Mouse (Mus musculus) spleen, adult 2 months (tissue): ENCODE results near the gene Tnf. TPM values are rescaled to one million over a fixed set of nuclear protein-coding genes. Genes with fewer than 3 reads are reported as not detected.

ENCODE experiments used
- DNase-seq, 2 experiments: peaks; one replicate each; pipeline versions ENCODE4 v3.0.0 to v3.0.0-alpha.2; 2012 to 2021; ENCODE audit warnings: low spot score in 2 of 2, low read depth in 1 of 2
- H3K27ac ChIP-seq: fragments of 200-500 bp; 2 replicates; pipeline ENCODE4 v1.5.1; 2012; ENCODE audit warnings: low read length, inconsistent platforms; ENCODE audit not compliant: insufficient read depth
- H3K27me3 ChIP-seq: fragments of 200-500 bp; 2 replicates; pipeline ENCODE4 v1.6.1; 2012; ENCODE audit warnings: mild to moderate bottlenecking, moderate library complexity, low read length, inconsistent platforms; ENCODE audit not compliant: control insufficient read depth, insufficient read depth
- H3K36me3 ChIP-seq: fragments of 200-500 bp; 2 replicates; pipeline ENCODE4 v1.6.1; 2012; ENCODE audit warnings: mild to moderate bottlenecking, low read length, inconsistent platforms; ENCODE audit not compliant: control insufficient read depth, insufficient read depth
- H3K4me1 ChIP-seq: fragments of 200-500 bp; 2 replicates; pipeline ENCODE4 v1.6.1; 2011; ENCODE audit warnings: inconsistent platforms; ENCODE audit not compliant: control insufficient read depth, insufficient read depth, insufficient read length
- H3K4me3 ChIP-seq: fragments of 200-500 bp; 2 replicates; pipeline ENCODE4 v1.5.1; 2011; ENCODE audit warnings: mild to moderate bottlenecking, inconsistent platforms; ENCODE audit not compliant: insufficient read depth, insufficient read length; ENCODE audit errors: extremely low read depth
- CTCF ChIP-seq: fragments of 200-500 bp; IDR thresholded peaks from 2 replicates; pipeline ENCODE4 v1.5.1; 2011; ENCODE audit warnings: mild to moderate bottlenecking, inconsistent platforms; ENCODE audit not compliant: insufficient read depth, insufficient read length, insufficient replicate concordance; ENCODE audit errors: extremely low read depth
- POLR2A ChIP-seq: fragments of 200-500 bp; IDR thresholded peaks from 2 replicates; pipeline ENCODE4 v1.6.1; 2011; ENCODE audit warnings: low read depth, low read length, inconsistent platforms
- WGBS: fragments of 180-500 bp; shearing (Covaris S2); methylation state at CpG from one replicate; pipeline ENCODE4 v1.1.7; 2018; 5-methylcytosine and 5-hydroxymethylcytosine counted together
- polyA plus RNA-seq: library from polyadenylated mRNA; depleted of rRNA; stranded (reverse); fragments of >200 nt; gene quantifications from 2 replicates; pipeline ENCODE4 v1.2.3, GENCODE M21; 2012

The Tnf gene
- polyA plus RNA-seq, 1 experiment, result 7.5 TPM

- no peak for TF ChIP-seq POLR2A
- TF ChIP-seq CTCF, result peak; percentile 44; the same call in 1 of the 2 replicates
- Histone ChIP-seq H3K27me3 (no peaks in the 10 kb centered on the region), H3K27ac (no peak overlapping the region), H3K4me3 (no peak overlapping the region), H3K4me1 (peaks cover 11% of the 10 kb centered on the region; the same call in 1 of the 2 replicates), H3K36me3 (peaks cover 5% of the 10 kb centered on the region)
- peak; percentile 74 to 79 for DNase-seq
- 72% methylated on average over 8 of the region's 8 CpGs for WGBS
Measured at GRCm38 (mm10) chr17:35166352-35167035, 35.3 kb downstream of the Tnf start.

GRCm38 (mm10) chr17:35165451-35166155 is 36.2 kb downstream of the Tnf start:
- H3K36me3 ChIP-seq, result peaks cover 14% of the 10 kb centered on the region
- H3K27me3 ChIP-seq, result no peaks in the 10 kb centered on the region
- no peak for DNase-seq
- TF ChIP-seq POLR2A, result no peak
- no peak for TF ChIP-seq CTCF
- H3K27ac ChIP-seq, result peak overlapping the region; percentile 100
- whole genome bisulfite sequencing, result 23% methylated on average over 12 of the region's 12 CpGs
- peak overlapping the region; percentile 90; the same call in 1 of the 2 replicates for H3K4me3 ChIP-seq
- H3K4me1 ChIP-seq, result peaks cover 9% of the 10 kb centered on the region; the same call in 1 of the 2 replicates

DNA sequence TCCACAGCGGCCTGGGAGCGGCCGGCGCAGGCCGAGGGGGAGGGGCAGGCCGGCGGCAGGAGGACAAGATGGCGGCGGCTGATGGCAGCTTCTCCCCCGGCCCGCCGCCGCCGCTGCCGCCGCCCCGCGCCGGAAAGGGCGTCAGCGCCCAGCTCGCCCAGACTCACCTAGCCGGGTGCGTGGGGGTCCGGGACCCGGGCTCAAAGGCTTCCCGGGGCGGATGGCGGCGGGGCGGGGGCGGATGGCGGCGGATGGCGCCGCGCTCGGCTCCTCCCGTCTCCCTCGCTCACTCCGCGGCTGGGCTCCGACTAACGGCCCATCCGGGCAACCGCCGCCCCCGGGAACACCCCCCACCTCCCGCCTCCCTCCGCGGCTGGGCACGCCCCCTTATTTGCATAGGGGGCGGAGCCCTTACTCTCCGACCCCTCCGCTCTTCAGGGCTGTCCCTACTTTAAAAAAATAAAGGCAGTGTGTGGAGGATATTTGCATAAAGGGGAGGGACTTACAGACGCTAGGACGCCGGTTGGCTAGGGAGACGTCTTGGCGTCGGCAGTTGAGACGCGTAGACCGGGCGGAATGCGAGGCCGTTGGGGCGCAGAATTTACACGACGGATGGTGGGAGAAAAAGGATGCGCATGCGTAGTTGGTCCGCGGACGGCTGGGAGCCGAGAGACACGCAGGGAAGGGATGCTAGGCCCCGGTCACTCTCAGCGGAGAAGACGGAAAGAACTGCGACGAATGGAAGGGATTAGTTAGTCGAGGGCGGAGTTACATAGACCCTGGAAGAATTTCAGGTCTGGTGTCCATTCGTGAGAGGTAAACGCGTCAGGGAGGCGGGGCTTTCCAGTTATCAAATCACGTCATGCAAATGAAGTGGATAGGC is 37.0 kb downstream of the Tnf start, which contains the start of gene Prrc2a:
Gene Prrc2a, minus strand, starts transcription at position 330 of the 883 bp plus-strand sequence.
- no peaks in the 10 kb centered on the region for H3K27me3 ChIP-seq
- peak within 1 kb of the TSS; percentile 100 for H3K27ac ChIP-seq
- WGBS, result under 1% methylated on average over 72 of the region's 89 CpGs
- peaks cover 22% of the 10 kb centered on the region for H3K36me3 ChIP-seq
- DNase-seq, result peak; percentile 95 to 99
- TF ChIP-seq POLR2A, result peak; percentile 78
- TF ChIP-seq CTCF, result no peak
- H3K4me1 ChIP-seq, result peaks cover 9% of the 10 kb centered on the region; the same call in 1 of the 2 replicates
- H3K4me3 ChIP-seq, result peak within 1 kb of the TSS; percentile 90

- peak overlapping the region; percentile 86 for H3K27ac ChIP-seq
- DNase-seq, result no peak
- 0% methylated on average over 21 of the region's 28 CpGs for WGBS
- H3K4me1 ChIP-seq, result peaks cover 9% of the 10 kb centered on the region; the same call in 1 of the 2 replicates
- H3K27me3 ChIP-seq, result no peaks in the 10 kb centered on the region
- H3K36me3 ChIP-seq, result peaks cover 28% of the 10 kb centered on the region
- peak overlapping the region; percentile 84 for H3K4me3 ChIP-seq
- TF ChIP-seq CTCF, result no peak
- no peak for TF ChIP-seq POLR2A
Measured at GRCm38 (mm10) chr17:35164218-35164567, 37.6 kb downstream of the Tnf start.

- DNase-seq, result no peak
- 8% methylated on average over 8 of the region's 8 CpGs for WGBS
- no peak for TF ChIP-seq CTCF
- TF ChIP-seq POLR2A, result no peak
- Histone ChIP-seq H3K27ac (peak overlapping the region; percentile 86; the same call in 1 of the 2 replicates), H3K4me1 (peaks cover 6% of the 10 kb centered on the region; the same call in 1 of the 2 replicates), H3K27me3 (no peaks in the 10 kb centered on the region), H3K4me3 (peak overlapping the region; percentile 84), H3K36me3 (peaks cover 34% of the 10 kb centered on the region)
Measured at GRCm38 (mm10) chr17:35163326-35164081, 38.3 kb downstream of the Tnf start.

DNA sequence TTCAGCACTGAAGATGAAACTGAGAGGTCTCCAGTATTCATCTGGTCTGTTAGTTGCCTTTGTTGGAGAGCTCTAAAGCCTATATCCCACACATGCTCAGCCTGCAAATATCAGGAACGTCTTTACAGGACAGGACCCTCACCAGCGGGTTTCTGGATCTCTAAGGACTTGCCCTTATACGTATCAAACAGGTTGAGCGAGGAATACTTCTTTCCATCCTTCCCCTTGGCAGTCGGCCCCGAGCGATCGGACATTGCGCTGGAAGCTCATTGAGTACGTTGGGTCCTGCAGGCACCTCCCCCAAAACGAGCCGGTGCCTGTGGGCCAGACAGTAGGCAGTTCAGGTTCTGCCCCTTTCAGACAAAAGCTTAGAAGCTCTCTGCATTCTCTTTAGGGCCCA is 39.1 kb downstream of the Tnf start:
- DNase-seq, result no peak
- Histone ChIP-seq H3K27me3 (no peaks in the 10 kb centered on the region), H3K36me3 (peaks cover 41% of the 10 kb centered on the region), H3K4me3 (no peak overlapping the region), H3K4me1 (peaks cover 6% of the 10 kb centered on the region; the same call in 1 of the 2 replicates), H3K27ac (no peak overlapping the region)
- WGBS, result 53% methylated on average over 12 of the region's 12 CpGs
- TF ChIP-seq POLR2A (no peak), CTCF (no peak)
